Mouse (Mus musculus) embryonic fibroblast, embryonic 13.5 days (primary cell): ENCODE measurements at regions not wholly inside any gene's neighbourhood (a gene's known extent, or its start where the extent isn't known, plus 50 kb on each side); places are given as distances from the start of the nearest gene placed in this dataset.

Experiments
- CTCF ChIP-seq: IDR thresholded peaks from 2 replicates; pipeline ENCODE4 v1.5.1; 2011; ENCODE audit warnings: mild to moderate bottlenecking, control low read depth, low read length, moderate library complexity, borderline replicate concordance; ENCODE audit not compliant: insufficient read depth
- POLR2A ChIP-seq: IDR thresholded peaks from 2 replicates; pipeline ENCODE4 v1.6.1; 2011; ENCODE audit warnings: low read depth, mild to moderate bottlenecking, control low read depth, low read length, moderate library complexity

DNA sequence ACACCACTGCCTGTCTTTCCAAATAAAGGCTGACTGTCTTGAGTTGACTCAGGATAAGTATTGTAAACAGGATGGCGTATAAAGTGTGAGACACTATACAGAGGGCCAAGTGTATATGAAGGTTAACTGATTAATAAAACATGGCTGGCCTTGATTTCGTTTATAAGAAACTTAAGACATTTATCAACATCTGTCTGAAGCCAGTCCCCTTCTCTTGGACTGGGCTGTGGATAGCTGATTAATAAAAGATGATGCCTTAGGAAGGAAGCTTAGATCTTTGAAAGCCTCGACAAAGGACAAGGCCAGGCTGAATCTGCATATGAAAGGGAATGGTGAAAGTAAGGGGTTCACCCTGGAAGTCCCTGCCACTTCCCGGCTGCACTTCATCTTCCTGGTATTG lies 163.0 kb upstream of the Tbx18 start:
- TF ChIP-seq CTCF (no peak), POLR2A (no peak)
